Mouse (Mus musculus) frontal cortex, adult (tissue): Measurements from ENCODE around the gene Ncoa1.
"Not testable (repeated sequence)": the region's sequence is repeated elsewhere in the genome, so short reads cannot be mapped to it uniquely, and the experiment has no call there.

Experiments used
- ATAC-seq: cut with Nextera tagmentation; 2 replicates; pipeline ENCODE4 v1.9.2; 2017; ENCODE audit warnings: mild to moderate bottlenecking, moderate library complexity, mixed read lengths; ENCODE audit not compliant: low TSS enrichment

The Ncoa1 gene

DNA sequence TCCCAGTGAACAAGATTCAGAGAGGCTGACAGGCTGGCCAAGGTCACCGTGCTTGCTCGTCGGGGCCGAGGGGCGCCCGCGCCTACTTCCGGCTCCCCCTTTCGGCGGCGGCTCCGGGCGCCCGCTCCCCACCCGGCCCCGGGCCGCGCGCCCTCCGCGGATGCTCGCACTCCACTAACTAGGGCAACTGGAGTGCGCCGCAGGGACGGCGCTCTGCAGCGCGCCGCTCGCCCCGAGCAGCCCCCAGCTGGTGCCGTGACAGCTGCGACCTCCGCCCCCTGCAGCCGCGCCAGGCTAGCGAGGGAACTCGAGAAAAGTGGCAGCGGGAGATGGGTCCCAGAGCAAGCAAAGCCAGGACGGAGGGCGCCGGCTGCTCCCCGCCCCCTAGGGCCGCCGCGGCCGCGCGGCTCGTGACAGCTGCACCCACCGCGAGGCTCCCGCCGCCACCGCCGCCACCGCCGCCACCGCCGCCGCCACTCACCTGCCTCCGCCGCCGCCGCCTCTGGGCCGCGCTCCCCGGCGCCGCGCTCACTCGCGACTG lies 621 bp downstream of the Ncoa1 start:
- ATAC-seq = peak; percentile 72

DNA sequence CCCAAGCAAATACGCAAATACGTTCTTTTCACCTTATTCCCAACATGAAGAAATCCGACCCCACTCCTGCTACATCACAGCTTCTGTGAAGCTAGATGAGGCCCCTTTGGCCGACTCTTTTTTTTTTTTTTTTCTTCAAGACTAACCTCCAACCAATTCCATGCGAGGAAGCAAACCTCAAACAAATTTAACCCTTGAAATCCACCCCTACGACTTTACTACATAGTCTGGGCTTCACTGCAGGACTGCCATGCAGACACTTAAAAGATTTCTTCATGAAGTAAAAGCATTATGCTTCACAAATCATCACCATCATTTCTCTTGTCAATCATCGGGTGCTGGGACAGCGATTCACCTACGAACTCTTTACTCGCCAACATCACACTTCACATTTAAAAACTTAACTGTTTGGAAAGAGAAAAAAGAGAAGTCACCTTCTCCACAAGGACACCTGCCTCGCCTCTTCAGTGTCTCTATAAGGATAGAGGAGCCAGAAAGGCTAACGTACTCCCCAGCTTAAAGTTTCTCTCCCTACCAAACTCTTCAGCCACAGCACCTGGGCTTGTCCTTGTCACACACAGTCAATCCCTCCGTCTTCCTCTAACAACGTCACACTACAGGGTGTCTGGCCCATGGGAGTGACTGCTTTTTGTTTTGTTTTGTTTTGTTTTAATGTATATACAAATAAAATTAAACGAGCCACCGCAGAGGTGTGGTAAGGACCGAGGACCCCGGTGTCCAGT lies 1.6 kb downstream of the Ncoa1 start:
- no peak for ATAC-seq

GRCm38 (mm10) chr12:4469115-4469514 lies 7.9 kb downstream of the Ncoa1 start:
- no peak for ATAC-seq

- ATAC-seq = no peak
Measured at GRCm38 (mm10) chr12:4463701-4464100, 13.3 kb downstream of the Ncoa1 start.

DNA sequence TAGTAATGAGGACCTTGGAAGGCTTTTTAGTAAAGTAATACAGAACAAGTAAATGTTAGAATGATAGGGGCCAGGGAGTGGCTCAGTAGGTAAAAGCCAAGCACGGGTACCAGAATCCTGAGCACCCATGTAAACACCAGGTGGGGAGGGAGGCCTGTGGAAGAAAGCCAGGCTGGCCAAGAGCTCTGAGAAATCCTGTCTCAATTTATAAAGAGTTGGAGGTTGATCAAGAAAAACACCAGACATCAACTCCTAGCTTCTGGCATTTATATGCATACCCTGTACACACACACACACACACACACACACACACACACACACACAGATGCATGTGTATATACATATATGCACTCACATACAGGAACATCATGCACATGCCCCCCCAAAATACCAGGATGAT lies 14.6 kb downstream of the Ncoa1 start:
- ATAC-seq = no peak

- ATAC-seq = no peak
Measured at GRCm38 (mm10) chr12:4460990-4461389, 16.0 kb downstream of the Ncoa1 start.

- no peak for ATAC-seq
Measured at GRCm38 (mm10) chr12:4454956-4455565, 21.9 kb downstream of the Ncoa1 start.

DNA sequence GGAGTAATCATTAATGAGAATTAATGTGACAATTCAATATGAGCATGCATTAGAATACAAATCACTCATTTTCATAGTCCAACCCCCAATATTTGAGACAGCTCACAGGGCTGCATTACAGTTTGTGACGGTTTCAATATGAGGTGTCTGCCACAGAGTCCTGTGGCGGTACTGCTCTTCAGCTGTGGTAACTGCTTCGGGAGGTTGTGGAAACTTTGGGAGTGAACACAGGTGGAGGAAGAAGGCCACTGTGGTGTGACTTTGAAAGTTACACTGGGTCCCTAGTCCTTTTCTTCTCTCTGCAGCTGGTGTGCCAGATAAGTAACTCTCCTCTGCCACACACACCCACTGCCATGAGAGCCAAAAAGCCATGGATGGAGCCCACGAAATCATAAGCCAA lies 22.7 kb downstream of the Ncoa1 start:
- ATAC-seq = no peak

- no peak for ATAC-seq
Measured at GRCm38 (mm10) chr12:4452233-4452632, 24.7 kb downstream of the Ncoa1 start.

- not testable (repeated sequence) for ATAC-seq
Measured at GRCm38 (mm10) chr12:4450485-4450884, 26.5 kb downstream of the Ncoa1 start.

DNA sequence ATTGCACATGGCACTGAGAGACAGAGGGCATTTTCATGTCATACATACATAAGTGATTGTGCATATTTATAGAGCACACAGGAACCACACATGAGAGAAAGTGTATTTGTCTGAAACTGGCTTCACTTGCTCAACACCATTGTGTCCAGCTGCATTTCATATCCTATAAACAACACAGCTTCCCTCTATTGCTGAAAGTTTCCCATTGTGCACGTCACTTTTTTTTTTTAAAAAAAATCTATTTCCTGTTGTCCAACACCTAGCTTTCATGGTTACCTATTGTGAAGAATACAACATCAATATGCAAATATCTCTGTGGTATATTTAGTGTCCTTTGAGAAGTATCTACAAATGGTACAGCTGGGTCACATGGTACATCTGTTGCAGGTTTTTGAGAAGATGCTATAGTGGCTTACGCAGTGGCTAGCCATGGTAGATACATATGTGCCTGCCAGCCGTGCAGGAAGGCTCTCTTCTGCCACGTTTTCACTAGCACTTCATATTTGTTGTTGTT lies 28.8 kb downstream of the Ncoa1 start:
- no peak for ATAC-seq

DNA sequence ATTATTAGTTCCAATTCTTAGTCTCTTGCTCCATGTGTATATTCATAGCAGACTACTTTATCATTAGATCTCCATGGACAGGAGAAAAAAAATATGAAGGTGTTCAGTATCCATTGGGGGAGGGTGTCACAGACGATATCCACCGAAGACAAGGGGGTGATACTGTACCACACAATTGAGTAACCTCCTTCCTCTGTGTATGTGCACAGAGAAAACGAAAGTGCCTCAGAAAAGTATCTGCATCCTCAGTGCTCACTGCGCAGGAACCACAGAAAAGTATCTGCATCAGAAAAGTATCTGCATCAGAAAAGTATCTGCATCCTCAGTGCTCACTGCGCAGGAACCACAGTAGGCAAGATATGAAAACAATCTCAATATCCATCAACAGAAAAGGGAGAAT lies 32.0 kb downstream of the Ncoa1 start:
- ATAC-seq = no peak

DNA sequence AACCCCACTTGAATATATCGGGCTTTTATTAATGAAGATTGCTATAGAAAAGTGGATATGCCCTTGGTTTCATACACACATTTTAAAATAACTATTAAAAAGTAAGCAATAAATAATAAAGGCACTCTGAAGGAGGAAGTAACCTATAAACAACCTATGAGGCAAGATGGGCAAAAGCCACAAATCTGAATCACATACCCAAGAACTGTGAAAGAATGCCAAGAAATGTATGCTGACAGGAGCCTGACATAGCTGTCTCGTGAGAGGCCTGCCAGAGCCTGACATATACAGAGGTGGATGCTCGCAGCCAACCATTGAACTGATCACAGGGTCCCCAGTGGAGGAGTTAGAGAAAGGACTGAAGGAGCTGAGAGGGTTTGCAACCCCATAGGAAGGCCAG lies 35.5 kb downstream of the Ncoa1 start:
- no peak for ATAC-seq

DNA sequence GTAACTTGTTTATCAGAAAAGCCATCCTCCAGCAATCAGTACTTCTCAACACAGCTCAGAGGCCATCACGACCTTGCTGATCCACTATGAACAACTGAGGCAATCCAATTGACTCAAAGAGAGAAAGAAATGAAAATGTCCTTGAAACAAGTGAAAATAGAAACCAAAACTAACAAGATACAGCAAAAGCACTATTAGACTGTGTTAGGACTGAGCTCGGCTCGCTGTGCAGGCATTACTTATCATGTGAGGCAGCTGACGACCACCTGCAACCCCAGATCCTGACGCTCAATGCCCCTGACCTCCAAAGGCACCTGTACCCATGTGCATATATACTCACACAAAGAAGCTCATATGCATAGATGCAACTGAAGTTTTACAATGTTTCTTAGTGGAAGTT lies 40.8 kb downstream of the Ncoa1 start:
- no peak for ATAC-seq

GRCm38 (mm10) chr12:4433549-4433948 lies 43.4 kb downstream of the Ncoa1 start:
- ATAC-seq = peak; percentile 47

DNA sequence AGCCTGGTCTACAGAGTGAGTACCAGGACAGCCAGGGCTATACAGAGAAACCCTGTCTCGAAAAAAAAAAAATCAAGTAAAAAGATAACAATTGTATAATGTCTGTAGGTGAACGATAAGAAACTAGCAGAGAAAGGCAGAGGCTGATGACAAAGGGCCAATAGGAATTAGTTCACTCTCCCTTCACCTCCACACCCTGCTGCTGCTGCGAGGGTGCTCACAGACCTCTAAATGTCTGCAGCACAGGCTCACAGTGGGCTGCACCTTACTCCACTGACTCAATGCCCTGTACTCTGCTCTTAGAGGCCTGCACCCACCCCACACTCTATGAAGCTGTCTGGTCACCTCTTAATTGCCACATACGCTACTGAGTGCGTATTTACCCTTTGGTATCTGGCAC lies 45.0 kb downstream of the Ncoa1 start:
- ATAC-seq = no peak

- peak; percentile 93 for ATAC-seq
Measured at GRCm38 (mm10) chr12:4430061-4430825, 46.7 kb downstream of the Ncoa1 start.

DNA sequence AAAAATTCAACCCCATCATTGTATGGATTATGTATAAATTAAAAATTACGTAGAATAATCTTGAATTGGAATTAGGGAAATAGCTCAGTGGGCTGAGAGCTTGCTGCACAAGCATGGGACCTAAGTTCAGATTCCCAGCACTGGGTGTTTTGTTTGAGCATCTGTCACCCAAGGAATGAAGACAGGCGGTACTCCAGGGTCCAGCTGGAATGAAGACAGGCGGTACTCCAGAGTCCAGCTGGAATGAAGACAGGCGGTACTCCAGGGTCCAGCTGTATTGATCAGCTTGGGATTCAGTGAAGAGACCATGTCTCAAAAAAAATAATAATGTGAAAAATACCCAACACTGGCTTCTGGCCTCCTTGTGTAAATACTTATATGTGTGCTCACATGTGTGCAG lies 58.2 kb downstream of the Ncoa1 start:
- ATAC-seq = no peak

DNA sequence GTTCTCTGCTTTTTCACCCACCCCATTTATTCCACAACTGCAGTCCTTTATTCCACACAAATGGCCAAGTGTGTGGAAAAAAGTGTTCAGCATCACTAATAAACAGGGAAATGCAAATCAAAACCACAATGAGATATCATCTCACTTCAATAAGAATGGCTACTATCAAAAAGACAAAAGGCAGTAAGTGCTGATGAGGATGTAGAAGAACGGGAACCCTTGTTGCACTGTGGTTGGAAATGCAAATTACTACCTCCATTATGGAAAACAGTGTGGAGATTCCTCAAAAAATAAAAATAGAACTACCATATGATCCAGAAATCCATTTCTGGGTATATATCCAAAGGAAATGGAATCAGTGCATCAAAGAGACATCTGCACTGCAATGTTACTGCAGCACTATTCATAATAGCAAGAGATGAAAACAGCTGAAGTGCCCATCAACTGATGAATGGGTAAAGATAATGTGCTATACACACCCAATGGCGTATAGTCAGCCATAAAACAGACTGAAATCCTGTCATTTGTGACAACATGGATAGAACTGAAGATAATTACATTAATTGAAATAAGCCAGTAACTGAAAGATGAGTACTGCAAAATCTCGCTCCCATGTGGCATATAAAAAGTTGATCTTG lies 59.2 kb downstream of the Ncoa1 start:
- ATAC-seq = peak; percentile 71

- ATAC-seq = peak; percentile 52; the same call in 1 of the 2 replicates
Measured at GRCm38 (mm10) chr12:4407085-4407484, 69.9 kb downstream of the Ncoa1 start.

DNA sequence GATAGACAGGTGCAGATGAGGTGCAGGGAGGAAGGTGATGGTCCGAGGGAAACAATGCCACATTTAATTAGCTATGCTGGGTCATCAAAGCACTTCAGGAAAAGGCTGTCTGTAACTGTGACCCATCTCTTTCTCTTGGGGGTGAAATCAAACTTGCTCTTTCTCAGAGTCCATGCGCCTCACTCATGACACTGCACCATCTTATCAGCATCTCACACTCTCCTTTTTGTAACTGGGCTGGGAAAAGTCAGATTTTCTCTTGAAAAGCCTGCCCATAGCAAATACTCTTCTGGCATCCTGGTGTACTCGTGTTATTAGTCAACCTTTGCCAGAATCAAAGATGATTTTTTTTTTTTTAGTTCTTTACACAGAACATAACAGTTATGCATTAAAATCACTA lies 70.8 kb downstream of the Ncoa1 start:
- no peak for ATAC-seq

- no peak for ATAC-seq
Measured at GRCm38 (mm10) chr12:4403206-4403605, 73.8 kb downstream of the Ncoa1 start.
